Mouse (Mus musculus) heart, embryonic 15.5 days (tissue): Measurements from ENCODE around the gene Ctsl. TPM values are rescaled to one million over a fixed set of nuclear protein-coding genes. Genes with fewer than 3 reads are reported as not detected.

Source experiments
- ATAC-seq: fragments of 200-750 bp; cut with Nextera tagmentation; replicated peaks from 2 replicates; pipeline ENCODE4 v1.8.0; 2017; ENCODE audit warnings: low read depth, moderate TSS enrichment; ENCODE audit not compliant: insufficient number of reproducible peaks, insufficient read depth, low FRiP score
- H3K27ac ChIP-seq: fragments of 300-500 bp; sonication (generic); 2 replicates; pipeline ENCODE4 v1.5.1; 2015; ENCODE audit warnings: mild to moderate bottlenecking, inconsistent platforms
- H3K27me3 ChIP-seq: fragments of 300-500 bp; sonication (generic); 2 replicates; pipeline ENCODE4 v1.6.1; 2015; ENCODE audit warnings: inconsistent platforms
- H3K36me3 ChIP-seq: fragments of 300-500 bp; sonication (generic); 2 replicates; pipeline ENCODE4 v1.6.1; 2015; ENCODE audit warnings: mild to moderate bottlenecking, inconsistent platforms
- H3K4me1 ChIP-seq: fragments of 300-500 bp; sonication (generic); replicated peaks from 2 replicates; pipeline ENCODE4 v1.6.1; 2015; ENCODE audit warnings: inconsistent platforms
- H3K4me2 ChIP-seq: fragments of 300-500 bp; sonication (generic); 2 replicates; pipeline ENCODE4 v1.6.1; 2015; ENCODE audit warnings: inconsistent platforms, mild to moderate bottlenecking, moderate library complexity
- H3K4me3 ChIP-seq: fragments of 300-500 bp; sonication (generic); 2 replicates; pipeline ENCODE4 v1.5.1; 2015; ENCODE audit warnings: mild to moderate bottlenecking, inconsistent platforms
- H3K9ac ChIP-seq: fragments of 300-500 bp; sonication (generic); 2 replicates; pipeline ENCODE4 v1.6.1; 2015; ENCODE audit warnings: mild to moderate bottlenecking, inconsistent platforms
- H3K9me3 ChIP-seq: fragments of 300-500 bp; sonication (generic); replicated peaks from 2 replicates; pipeline ENCODE4 v1.6.1; 2016; ENCODE audit warnings: inconsistent platforms
- WGBS: fragments of 180-500 bp; shearing (Covaris S2); methylation state at CpG from one replicate; pipeline ENCODE4 v1.1.7; 2015; ENCODE audit warnings: mixed read lengths; 5-methylcytosine and 5-hydroxymethylcytosine counted together
- polyA plus RNA-seq: library from polyadenylated mRNA; unstranded; fragments of >200 nt; fragmentation: Nextera tagmentation; extraction: Ambion mirVana; gene quantifications from 2 replicates; pipeline ENCODE4 v1.2.1, GENCODE M21; 2015

Gene Ctsl
- polyA plus RNA-seq: 246 and 363 TPM in 2 replicates

DNA sequence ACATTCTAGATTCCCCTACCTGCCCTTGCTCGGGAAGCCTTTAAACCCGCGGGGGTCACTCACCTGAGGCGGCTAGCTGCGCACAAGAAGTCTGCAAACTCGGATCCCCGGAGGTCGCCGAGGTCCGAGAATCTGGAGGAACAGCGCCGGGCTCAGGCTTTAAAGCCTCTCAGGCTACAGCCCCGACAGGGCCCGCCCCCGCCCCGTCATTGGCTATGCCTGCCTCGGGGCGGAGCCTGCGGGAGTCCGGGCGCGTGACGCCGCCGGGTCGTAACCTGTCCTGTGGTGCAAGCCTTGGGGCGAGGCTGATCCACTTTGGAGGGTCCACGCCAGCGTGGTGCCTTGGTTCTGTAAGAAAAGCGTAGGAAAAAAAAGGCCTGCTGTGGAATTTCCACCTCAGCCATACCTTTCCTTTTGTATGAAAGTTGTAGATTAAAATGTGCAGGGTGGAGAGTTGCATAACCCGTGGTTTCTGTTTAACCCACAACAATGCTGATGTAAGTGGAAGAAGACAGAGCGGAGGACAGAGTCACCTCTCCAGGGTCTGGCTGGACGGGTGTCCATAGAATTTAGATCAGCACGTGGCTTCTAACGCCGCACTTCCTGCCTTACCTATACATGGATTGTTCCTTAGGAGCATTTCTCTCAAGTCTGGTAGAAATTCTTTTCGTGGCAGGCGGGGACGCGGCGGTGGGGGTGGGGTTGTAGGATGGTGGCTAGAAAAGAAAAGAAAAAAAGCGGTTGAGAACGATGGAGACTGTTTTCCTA, at the start of gene Ctsl:
Gene Ctsl (minus strand): TSS at position 718 of the 768 bp plus-strand sequence.
- H3K27ac ChIP-seq: peak within 1 kb of the TSS; percentile 73
- H3K4me3 ChIP-seq: peak within 1 kb of the TSS; percentile 88
- H3K27me3 ChIP-seq: no peaks in the 10 kb centered on the region
- no peaks in the 10 kb centered on the region for H3K9me3 ChIP-seq
- H3K4me2 ChIP-seq: peak within 1 kb of the TSS; percentile 68
- under 1% methylated on average over 43 of the region's 43 CpGs for WGBS
- peaks cover 25% of the 10 kb centered on the region for H3K4me1 ChIP-seq
- ATAC-seq: peak; percentile 98
- H3K36me3 ChIP-seq: peaks cover 23% of the 10 kb centered on the region
- peak within 1 kb of the TSS; percentile 83 for H3K9ac ChIP-seq

DNA sequence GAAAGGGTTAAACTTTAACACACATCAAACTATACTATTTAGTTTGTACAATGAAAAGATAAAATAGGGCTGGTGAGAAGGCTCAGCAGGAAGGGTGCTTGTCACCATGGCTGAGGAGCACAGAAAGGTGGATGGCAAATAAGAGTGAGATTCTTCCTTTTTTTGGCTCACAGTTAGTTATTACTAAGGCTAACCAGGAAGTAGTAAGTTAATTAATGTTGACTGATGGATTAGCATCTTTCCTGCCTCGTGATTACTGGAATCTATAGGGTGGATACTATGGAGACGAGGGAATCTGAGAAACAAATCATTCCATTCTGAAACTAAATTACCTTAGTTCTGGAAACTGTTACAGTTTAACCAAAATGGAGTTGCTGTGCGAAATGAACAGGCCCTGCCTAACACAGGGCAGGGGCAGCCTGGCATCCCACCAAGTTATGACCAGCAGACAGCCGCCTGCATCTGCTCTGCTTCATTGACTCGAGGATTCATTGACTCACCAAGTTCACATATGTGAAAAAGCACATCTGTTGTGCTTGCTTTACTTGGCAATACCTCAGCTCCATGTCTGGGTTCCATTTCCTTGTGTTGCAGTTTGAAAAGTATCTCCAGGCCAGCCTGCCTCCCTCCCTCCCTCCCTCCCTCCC, 46.4 kb upstream of the Ctsl start:
- Histone ChIP-seq H3K9ac (no peak overlapping the region), H3K9me3 (no peaks in the 10 kb centered on the region), H3K4me2 (no peak overlapping the region), H3K4me1 (peaks cover 5% of the 10 kb centered on the region), H3K27me3 (no peaks in the 10 kb centered on the region), H3K4me3 (no peak overlapping the region), H3K27ac (no peak overlapping the region), H3K36me3 (no peaks in the 10 kb centered on the region)
- WGBS: 44% methylated on average over 5 of the region's 5 CpGs
- peak; percentile 39; the same call in 1 of the 2 replicates for ATAC-seq

DNA sequence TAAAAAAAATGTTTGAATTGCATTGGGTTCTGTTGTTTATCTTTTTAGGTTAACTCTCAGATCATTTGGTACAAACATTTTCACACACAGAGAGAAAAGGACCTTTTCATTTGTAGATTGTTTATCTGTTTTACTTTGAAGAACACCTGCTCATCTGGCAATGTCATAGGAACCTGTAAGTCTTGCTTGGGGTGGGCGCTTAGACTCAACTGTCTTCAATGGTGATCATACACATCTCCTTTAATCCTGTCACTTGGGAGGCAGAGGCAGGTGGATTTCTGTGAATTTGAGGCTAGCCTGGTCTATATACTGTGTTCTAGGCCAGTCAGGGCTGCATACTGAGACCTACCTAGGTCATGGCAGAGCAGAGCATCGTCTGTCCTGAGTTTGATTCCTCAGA, 45.0 kb upstream of the Ctsl start:
- Histone ChIP-seq H3K27me3 (no peaks in the 10 kb centered on the region), H3K27ac (no peak overlapping the region), H3K36me3 (no peaks in the 10 kb centered on the region), H3K9me3 (no peaks in the 10 kb centered on the region), H3K4me1 (no peaks in the 10 kb centered on the region), H3K4me2 (no peak overlapping the region), H3K9ac (no peak overlapping the region), H3K4me3 (no peak overlapping the region)
- 73% methylated on average over 2 of the region's 2 CpGs for WGBS
- no peak for ATAC-seq

DNA sequence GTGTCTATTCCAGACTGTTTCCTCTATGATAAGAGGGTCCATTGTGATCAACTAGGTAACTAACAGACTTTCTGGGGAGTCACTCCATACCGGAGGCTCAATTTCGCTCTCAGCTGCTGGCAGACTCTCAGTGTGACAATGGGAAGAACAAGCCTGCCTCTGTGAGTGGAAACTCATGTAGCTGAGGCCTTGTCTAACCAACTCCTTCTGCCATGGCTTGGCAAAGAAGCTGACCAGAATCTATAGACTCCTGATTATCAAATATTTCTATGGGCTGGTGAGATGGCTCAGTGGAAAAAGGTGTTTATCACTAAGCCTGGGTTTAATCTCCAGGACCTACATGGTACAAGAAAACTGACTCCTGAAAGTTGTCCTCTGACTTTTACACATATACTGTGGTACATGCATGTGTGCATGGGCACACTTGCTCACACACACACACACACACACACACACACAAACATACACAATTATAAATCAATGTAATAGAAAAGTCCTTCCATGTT, 42.1 kb upstream of the Ctsl start:
- no peak for ATAC-seq
- no peaks in the 10 kb centered on the region for H3K9me3 ChIP-seq

DNA sequence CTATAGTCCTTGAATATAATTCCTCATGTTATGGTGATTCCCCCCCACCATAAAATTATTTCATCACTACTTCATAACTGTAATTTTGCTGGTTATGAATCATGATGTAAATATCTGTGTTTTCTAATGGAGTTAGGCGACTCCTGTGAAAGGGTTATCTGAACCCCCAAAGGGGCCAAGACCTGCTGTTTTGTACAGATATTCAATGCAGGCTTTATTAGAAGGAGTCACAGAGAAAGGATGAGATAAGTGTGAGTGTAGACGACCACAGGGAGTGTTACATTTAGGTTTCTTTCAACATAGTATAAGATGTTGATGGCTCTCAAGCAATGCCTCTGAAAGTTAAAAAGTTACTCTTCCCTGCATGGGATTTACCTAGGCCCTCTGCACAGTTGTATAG, 40.6 kb upstream of the Ctsl start:
- no peaks in the 10 kb centered on the region for H3K27me3 ChIP-seq

More for the DNA sequence above, 42.1 kb upstream of the Ctsl start:
- Histone ChIP-seq H3K27ac (peak overlapping the region; percentile 33; the same call in 1 of the 2 replicates), H3K36me3 (no peaks in the 10 kb centered on the region), H3K4me1 (no peaks in the 10 kb centered on the region), H3K4me3 (no peak overlapping the region), H3K27me3 (no peaks in the 10 kb centered on the region), H3K4me2 (no peak overlapping the region), H3K9ac (no peak overlapping the region)
- WGBS: 66% methylated on average over 2 of the region's 2 CpGs

DNA sequence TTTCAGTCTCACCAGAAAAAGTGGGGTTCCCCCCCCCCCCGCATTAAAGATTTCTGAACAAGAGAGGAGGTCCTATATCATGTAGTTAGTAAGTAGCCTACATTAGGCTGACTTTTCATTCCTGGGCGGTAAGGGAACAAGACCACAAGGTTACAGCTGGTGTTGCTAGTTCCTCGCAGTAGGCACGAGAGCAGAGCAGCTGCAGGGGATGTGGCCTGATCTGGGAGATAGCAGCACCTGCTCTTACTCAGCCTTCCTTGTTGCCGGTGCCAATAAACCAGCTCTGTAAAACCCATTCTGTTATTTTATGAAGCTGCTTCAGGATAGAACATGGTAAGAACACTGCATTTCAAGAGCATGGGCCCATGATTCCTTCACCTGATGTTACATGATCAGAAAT, 39.9 kb upstream of the Ctsl start:
- no peaks in the 10 kb centered on the region for H3K27me3 ChIP-seq
- no peak overlapping the region for H3K4me3 ChIP-seq
- no peak overlapping the region for H3K27ac ChIP-seq
- no peaks in the 10 kb centered on the region for H3K9me3 ChIP-seq
- H3K9ac ChIP-seq: no peak overlapping the region
- WGBS: 54% methylated on average over 5 of the region's 5 CpGs
- H3K4me1 ChIP-seq: peaks cover 1% of the 10 kb centered on the region; the same call in 1 of the 2 replicates
- no peak overlapping the region for H3K4me2 ChIP-seq
- 0 out of 2 replicates have a peak, but pooled peaks have one; percentile 50 for ATAC-seq
- no peaks in the 10 kb centered on the region for H3K36me3 ChIP-seq

More for the DNA sequence above, 40.6 kb upstream of the Ctsl start:
- no peak overlapping the region for H3K4me3 ChIP-seq
- no peak overlapping the region for H3K27ac ChIP-seq
- no peaks in the 10 kb centered on the region for H3K36me3 ChIP-seq
- H3K9me3 ChIP-seq: no peaks in the 10 kb centered on the region
- no peaks in the 10 kb centered on the region for H3K4me1 ChIP-seq
- WGBS: 50% methylated on average over 2 of the region's 2 CpGs
- ATAC-seq: no peak
- H3K4me2 ChIP-seq: no peak overlapping the region
- H3K9ac ChIP-seq: no peak overlapping the region

DNA sequence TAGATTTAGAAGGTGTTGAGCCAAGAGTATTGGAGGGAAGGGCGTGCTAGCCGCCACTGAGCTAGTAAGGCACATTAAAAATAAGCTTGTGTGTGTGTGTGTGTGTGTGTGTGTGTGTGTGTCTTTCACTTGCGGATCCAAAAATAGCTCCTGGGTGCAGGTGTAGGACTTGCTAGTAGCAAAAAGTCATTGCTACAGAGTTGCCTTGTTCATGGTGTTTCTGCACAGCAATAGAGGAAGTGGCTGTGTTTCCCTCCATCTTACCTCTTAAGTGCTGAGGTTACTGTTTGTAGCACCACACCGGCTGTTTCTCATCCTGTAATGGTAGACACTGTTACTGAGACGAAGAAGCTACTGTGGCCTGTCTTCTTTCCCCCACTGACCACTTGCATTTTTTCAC, 37.3 kb upstream of the Ctsl start:
- H3K27me3 ChIP-seq: no peaks in the 10 kb centered on the region
- WGBS: 75% methylated on average over 5 of the region's 5 CpGs
- no peaks in the 10 kb centered on the region for H3K36me3 ChIP-seq
- no peak overlapping the region for H3K4me3 ChIP-seq
- H3K4me2 ChIP-seq: no peak overlapping the region
- no peak overlapping the region for H3K9ac ChIP-seq
- no peak overlapping the region for H3K27ac ChIP-seq
- H3K4me1 ChIP-seq: peaks cover 4% of the 10 kb centered on the region
- no peak for ATAC-seq
- H3K9me3 ChIP-seq: no peaks in the 10 kb centered on the region

DNA sequence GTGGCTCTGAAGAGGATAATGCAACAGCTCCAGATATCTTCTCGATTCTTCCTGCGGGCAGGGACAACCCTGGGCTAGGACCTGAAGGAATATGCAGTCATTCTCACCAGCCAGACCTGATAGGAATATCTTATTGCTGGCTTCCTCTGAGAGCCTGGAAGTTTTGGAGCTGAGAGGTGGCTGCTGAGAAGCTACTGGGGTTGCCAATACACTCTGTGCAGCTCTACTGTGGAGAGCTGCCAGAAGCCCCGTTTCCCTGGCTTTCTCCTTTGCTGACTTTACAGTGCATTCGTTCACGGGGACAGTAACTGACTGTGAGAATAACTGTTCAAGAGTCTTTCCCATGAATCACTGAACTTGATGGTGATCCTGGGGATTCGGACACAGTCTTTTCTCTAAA, 34.9 kb upstream of the Ctsl start:
- no peak for ATAC-seq
- Histone ChIP-seq H3K4me2 (no peak overlapping the region), H3K9ac (no peak overlapping the region), H3K4me3 (no peak overlapping the region), H3K36me3 (no peaks in the 10 kb centered on the region), H3K4me1 (peaks cover 14% of the 10 kb centered on the region), H3K27ac (peak overlapping the region; percentile 29; the same call in 1 of the 2 replicates), H3K9me3 (no peaks in the 10 kb centered on the region), H3K27me3 (no peaks in the 10 kb centered on the region)
- 52% methylated on average over 6 of the region's 6 CpGs for WGBS

DNA sequence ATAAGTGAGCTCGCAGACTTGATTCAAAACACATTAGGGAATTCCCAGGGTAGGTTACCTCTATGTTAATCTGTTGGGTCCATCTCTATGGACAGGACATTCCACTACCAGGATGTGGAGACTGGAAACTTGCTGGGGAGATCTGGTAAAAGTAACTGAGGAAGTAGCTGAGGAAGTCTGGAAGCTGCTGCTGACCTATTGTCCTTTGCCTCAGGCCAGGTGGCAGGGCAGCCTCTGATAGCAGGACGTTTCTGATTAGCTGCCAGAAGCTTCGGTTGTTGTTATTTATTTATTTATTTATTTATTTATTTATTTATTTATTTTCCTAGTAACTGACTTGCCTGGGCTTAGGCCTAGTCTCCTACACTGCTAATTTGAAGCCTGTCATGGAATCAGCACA, 32.8 kb upstream of the Ctsl start:
- H3K9me3 ChIP-seq: no peaks in the 10 kb centered on the region
- no peak overlapping the region for H3K4me3 ChIP-seq
- no peak overlapping the region for H3K27ac ChIP-seq
- no peaks in the 10 kb centered on the region for H3K27me3 ChIP-seq
- 44% methylated on average over 3 of the region's 3 CpGs for WGBS
- no peaks in the 10 kb centered on the region for H3K36me3 ChIP-seq
- no peak for ATAC-seq
- H3K9ac ChIP-seq: no peak overlapping the region
- no peak overlapping the region for H3K4me2 ChIP-seq
- peaks cover 14% of the 10 kb centered on the region for H3K4me1 ChIP-seq

DNA sequence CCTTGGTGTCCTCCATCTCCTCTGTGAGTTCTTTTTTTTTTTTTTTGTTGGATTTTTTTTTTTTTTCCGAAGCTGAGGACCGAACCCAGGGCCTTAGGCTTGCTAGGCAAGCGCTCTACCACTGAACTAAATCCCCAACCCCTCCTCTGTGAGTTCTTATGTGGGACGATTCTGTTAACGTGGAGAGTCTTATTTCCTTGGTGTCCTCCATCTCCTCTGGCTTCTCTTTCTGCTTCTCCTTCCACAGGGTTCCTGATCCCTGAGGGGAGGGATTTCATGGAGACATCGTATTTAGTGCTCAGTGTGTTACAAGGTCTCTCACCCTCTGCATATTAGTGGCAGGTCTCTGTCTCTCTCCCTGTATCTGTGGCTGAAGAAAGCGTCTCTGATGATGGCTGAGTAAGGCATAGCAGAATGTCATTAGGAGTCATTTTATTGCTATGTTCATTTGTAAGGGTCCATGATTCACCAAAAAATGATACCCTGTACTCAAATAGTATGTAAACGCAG, 32.3 kb upstream of the Ctsl start:
- H3K4me3 ChIP-seq: no peak overlapping the region
- H3K9me3 ChIP-seq: no peaks in the 10 kb centered on the region
- H3K36me3 ChIP-seq: no peaks in the 10 kb centered on the region
- no peaks in the 10 kb centered on the region for H3K27me3 ChIP-seq
- WGBS: 81% methylated on average over 8 of the region's 8 CpGs
- no peak overlapping the region for H3K4me2 ChIP-seq
- no peak overlapping the region for H3K9ac ChIP-seq
- no peak for ATAC-seq
- H3K27ac ChIP-seq: 0 out of 2 replicates have a peak overlapping the region, but pooled peaks have one; percentile 50
- H3K4me1 ChIP-seq: peaks cover 14% of the 10 kb centered on the region

DNA sequence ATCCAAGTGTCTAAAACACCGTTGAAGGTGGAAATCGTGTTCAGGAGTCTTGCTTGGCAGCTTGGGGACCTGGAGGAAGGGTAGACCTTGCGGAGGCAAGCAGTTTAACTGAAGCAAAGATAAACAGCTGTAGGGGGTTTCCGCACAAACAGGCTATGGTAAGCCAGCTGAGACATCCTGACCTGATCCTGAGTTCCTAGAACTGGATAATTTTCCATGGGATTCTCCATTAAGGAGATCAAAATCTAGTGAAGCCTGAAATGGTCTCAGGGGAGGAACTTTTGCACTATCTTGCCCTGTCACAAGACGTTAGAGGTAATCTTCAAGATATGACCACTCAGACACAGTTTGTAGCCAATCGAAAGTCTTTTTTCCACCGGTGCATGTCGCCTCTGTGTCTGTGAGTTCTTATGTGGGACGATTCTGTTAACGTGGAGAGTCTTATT, 31.8 kb upstream of the Ctsl start:
- Histone ChIP-seq H3K4me2 (no peak overlapping the region), H3K4me3 (no peak overlapping the region), H3K9ac (no peak overlapping the region), H3K36me3 (no peaks in the 10 kb centered on the region), H3K27me3 (no peaks in the 10 kb centered on the region), H3K9me3 (no peaks in the 10 kb centered on the region), H3K4me1 (peaks cover 14% of the 10 kb centered on the region), H3K27ac (peak overlapping the region; percentile 50; the same call in 1 of the 2 replicates)
- WGBS: 61% methylated on average over 10 of the region's 10 CpGs
- no peak for ATAC-seq
